Mouse (Mus musculus) ES-Bruce4 (cell line): ENCODE measurements around the gene Asns. TPM values are rescaled to one million over a fixed set of nuclear protein-coding genes. Genes with fewer than 3 reads are reported as not detected.
A peak's percentile ranks its signal among the peaks of the same experiment; 100 is the strongest.

Experiments
- H3K27ac ChIP-seq: 2 replicates; pipeline ENCODE4 v1.5.1; 2012; ENCODE audit warnings: low read length, inconsistent platforms; ENCODE audit not compliant: insufficient read depth
- H3K27me3 ChIP-seq: 2 replicates; pipeline ENCODE4 v1.6.1; 2012; ENCODE audit warnings: mild to moderate bottlenecking, low read length, inconsistent platforms; ENCODE audit not compliant: control insufficient read depth, poor library complexity, insufficient read depth, severe bottlenecking
- H3K36me3 ChIP-seq: 2 replicates; pipeline ENCODE4 v1.6.1; 2012; ENCODE audit warnings: inconsistent platforms, mild to moderate bottlenecking, low read length, moderate library complexity; ENCODE audit not compliant: control insufficient read depth, poor library complexity, insufficient read depth, severe bottlenecking
- H3K4me1 ChIP-seq: one replicate; pipeline ENCODE4 v1.8.1; 2011; ENCODE audit warnings: low read length; ENCODE audit not compliant: control insufficient read depth, insufficient read depth
- H3K4me3 ChIP-seq: 2 replicates; pipeline ENCODE4 v1.5.1; 2011; ENCODE audit warnings: low read depth, mild to moderate bottlenecking, low read length
- H3K9ac ChIP-seq: 2 replicates; pipeline ENCODE4 v1.6.1; 2012; ENCODE audit warnings: low read depth, mild to moderate bottlenecking, inconsistent platforms; ENCODE audit not compliant: poor library complexity, severe bottlenecking
- H3K9me3 ChIP-seq: replicated peaks from 2 replicates; pipeline ENCODE4 v1.6.1; 2012; ENCODE audit warnings: mild to moderate bottlenecking, low read length, inconsistent platforms; ENCODE audit not compliant: control insufficient read depth, poor library complexity, insufficient read depth, severe bottlenecking
- CTCF ChIP-seq: IDR thresholded peaks from one replicate; pipeline ENCODE4 v1.8.1; 2011; ENCODE audit warnings: low read depth, low read length
- EP300 ChIP-seq: IDR thresholded peaks from 2 replicates; pipeline ENCODE4 v1.6.1; 2011; ENCODE audit warnings: low read depth, low read length; ENCODE audit not compliant: insufficient read depth
- POLR2A ChIP-seq: IDR thresholded peaks from one replicate; pipeline ENCODE4 v1.8.1; 2011; ENCODE audit warnings: low read length; ENCODE audit not compliant: insufficient read depth
- polyA plus RNA-seq: library from polyadenylated mRNA; stranded (reverse); fragments of >200 nt; gene quantifications from 2 replicates; pipeline ENCODE4 v1.2.4, GENCODE M21; 2011; ENCODE audit warnings: low read depth; ENCODE audit not compliant: missing spikeins, insufficient read depth, insufficient read length

The Asns gene
- polyA plus RNA-seq, 1 experiment = 531 TPM

- H3K9me3 ChIP-seq = no peaks in the 10 kb centered on the region
- H3K4me3 ChIP-seq = peak overlapping the region; percentile 85
- peak overlapping the region; percentile 88 for H3K9ac ChIP-seq
- H3K27me3 ChIP-seq = no peaks in the 10 kb centered on the region
- peaks cover 3% of the 10 kb centered on the region for H3K4me1 ChIP-seq
- TF ChIP-seq POLR2A = no peak
- TF ChIP-seq CTCF = no peak
- peak overlapping the region; percentile 45 for H3K27ac ChIP-seq
- H3K36me3 ChIP-seq = peaks cover 2% of the 10 kb centered on the region; the same call in 1 of the 2 replicates
Observed at GRCm38 (mm10) chr6:7692451-7692850, 603 bp downstream of the Asns start.

DNA sequence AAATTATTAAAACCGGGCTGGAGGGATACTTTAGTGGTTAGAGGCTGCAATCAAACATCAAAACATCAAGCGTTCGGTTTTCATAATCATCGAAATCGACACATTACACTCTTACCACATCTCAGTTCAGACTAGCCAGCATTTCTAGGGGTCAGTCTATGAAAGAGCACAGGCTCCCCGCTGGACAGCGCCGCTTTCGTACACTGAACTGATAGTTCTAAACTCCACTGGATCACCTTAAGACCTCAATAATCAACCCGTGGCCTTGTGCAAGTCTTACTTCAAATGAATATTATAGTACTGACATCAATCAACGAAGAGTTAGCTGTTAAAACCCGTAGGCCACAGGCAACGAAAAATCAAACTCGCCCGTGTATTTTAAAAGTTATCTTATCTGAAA is 1.0 kb downstream of the Asns start:
- no peak overlapping the region for H3K27ac ChIP-seq
- H3K27me3 ChIP-seq = no peaks in the 10 kb centered on the region
- no peak for TF ChIP-seq CTCF
- no peak for TF ChIP-seq POLR2A
- no peak for TF ChIP-seq EP300
- no peaks in the 10 kb centered on the region for H3K9me3 ChIP-seq
- H3K4me1 ChIP-seq = peaks cover 3% of the 10 kb centered on the region
- peaks cover 4% of the 10 kb centered on the region for H3K36me3 ChIP-seq
- peak overlapping the region; percentile 88 for H3K9ac ChIP-seq
- H3K4me3 ChIP-seq = peak overlapping the region; percentile 85

DNA sequence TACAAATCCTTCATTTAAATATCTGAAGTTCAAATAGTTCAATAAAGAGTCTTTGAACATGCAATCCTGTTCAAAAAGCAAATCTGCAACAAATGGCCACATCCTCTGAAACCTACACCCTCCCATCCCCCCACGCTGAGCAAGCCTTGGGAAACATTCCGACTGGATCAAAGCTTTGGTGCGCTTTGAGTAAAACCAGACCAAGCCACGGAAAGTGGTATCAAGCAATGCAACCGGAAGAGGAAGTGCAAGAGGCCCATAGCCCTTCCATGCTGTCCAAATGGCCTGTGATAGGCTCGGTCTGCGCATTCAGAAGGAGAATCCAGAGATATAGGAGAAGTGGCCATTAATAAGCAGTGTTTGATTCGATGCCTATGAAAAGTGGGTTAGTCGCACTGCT is 2.6 kb downstream of the Asns start:
- Histone ChIP-seq H3K4me3 (peak overlapping the region; percentile 33), H3K4me1 (no peaks in the 10 kb centered on the region), H3K9me3 (no peaks in the 10 kb centered on the region), H3K27ac (no peak overlapping the region; the same call in 1 of the 2 replicates), H3K36me3 (peaks cover 17% of the 10 kb centered on the region), H3K9ac (peak overlapping the region; percentile 53), H3K27me3 (no peaks in the 10 kb centered on the region)
- no peak for TF ChIP-seq CTCF
- no peak for TF ChIP-seq EP300
- no peak for TF ChIP-seq POLR2A

DNA sequence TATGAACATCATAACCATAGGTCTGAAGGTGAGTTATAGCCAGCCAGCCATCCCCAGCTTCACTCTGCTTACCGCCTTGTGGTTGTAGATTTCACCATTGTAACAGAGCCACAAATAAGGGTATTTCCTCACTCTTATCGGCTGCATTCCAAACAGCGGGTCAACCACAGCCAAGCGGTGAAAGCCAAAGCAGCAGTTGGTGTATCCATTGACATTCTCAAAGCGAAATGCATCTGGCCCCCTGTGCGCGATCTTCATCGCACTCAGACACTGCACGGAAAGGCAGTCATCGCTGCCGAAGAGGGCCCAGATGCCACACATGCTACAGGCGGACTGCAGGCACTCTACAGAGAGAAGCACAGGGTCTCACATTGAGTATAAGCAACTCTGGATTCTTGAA is 3.9 kb downstream of the Asns start:
- no peak overlapping the region for H3K9ac ChIP-seq
- H3K4me3 ChIP-seq = peak overlapping the region; percentile 36
- TF ChIP-seq POLR2A (no peak), EP300 (no peak)
- H3K27ac ChIP-seq = no peak overlapping the region
- H3K9me3 ChIP-seq = no peaks in the 10 kb centered on the region
- H3K36me3 ChIP-seq = peaks cover 29% of the 10 kb centered on the region
- no peaks in the 10 kb centered on the region for H3K4me1 ChIP-seq
- H3K27me3 ChIP-seq = no peaks in the 10 kb centered on the region

DNA sequence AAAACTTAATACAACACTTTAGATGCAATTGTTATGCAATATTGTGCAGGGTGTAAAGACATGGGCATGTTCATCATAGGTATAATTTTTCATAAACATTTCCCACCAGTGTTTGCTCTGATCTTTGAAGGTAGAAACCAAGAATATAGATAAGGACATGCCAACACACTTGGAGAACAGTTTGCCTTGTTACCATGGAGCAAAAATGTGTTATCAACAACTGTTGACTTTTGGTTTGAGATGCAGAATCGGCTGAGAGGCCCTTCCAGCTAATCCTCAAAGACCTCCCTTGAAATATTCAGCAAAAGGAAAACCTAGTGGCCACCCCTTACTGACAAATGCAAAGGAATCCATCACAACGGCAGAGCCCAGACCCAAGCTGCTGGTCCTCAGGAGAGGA is 7.0 kb downstream of the Asns start:
- H3K27me3 ChIP-seq = no peaks in the 10 kb centered on the region
- peaks cover 57% of the 10 kb centered on the region for H3K36me3 ChIP-seq
- H3K9ac ChIP-seq = no peak overlapping the region
- no peaks in the 10 kb centered on the region for H3K4me1 ChIP-seq
- TF ChIP-seq POLR2A = no peak
- TF ChIP-seq EP300 = no peak
- TF ChIP-seq CTCF = no peak
- H3K9me3 ChIP-seq = no peaks in the 10 kb centered on the region
- no peak overlapping the region for H3K4me3 ChIP-seq
- H3K27ac ChIP-seq = no peak overlapping the region

GRCm38 (mm10) chr6:7676194-7676901 is 16.7 kb downstream of the Asns start:
- no peaks in the 10 kb centered on the region for H3K9me3 ChIP-seq
- TF ChIP-seq POLR2A (no peak), EP300 (no peak), CTCF (no peak)

More at GRCm38 (mm10) chr6:7676194-7676901, 16.7 kb downstream of the Asns start:
- Histone ChIP-seq H3K9ac (no peak overlapping the region), H3K27ac (no peak overlapping the region), H3K27me3 (no peaks in the 10 kb centered on the region), H3K36me3 (peaks cover 81% of the 10 kb centered on the region), H3K4me1 (no peaks in the 10 kb centered on the region), H3K4me3 (no peak overlapping the region)
